Mouse (Mus musculus): ENCODE measurements at regions not wholly inside any gene's neighbourhood (a gene's known extent, or its start where the extent isn't known, plus 50 kb on each side); places are given as distances from the start of the nearest gene placed in this dataset.

DNA sequence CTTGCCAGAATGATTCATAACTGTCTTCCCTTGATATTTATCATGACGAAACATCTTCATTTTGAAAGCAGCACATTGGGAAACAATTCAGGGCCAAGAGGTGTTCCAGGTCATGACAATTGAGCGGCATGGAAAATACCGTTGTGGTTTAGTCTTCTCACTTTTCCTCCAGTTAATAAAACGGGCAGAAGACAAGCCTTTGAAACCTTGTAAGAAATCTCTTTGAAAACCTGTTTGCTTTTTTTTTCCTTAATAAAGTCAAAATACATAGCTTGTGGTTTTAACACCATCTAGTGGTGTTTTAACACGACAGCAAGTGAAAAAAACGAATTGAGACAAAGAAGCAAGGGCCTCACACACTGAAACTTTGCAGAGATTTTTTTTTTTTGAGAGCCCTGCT, 1389.0 kb upstream of the Acvr2a start:
- peak; percentile 3 to 14 for DNase-seq (ENCODE audit: low spot score in 2 of 2)

DNA sequence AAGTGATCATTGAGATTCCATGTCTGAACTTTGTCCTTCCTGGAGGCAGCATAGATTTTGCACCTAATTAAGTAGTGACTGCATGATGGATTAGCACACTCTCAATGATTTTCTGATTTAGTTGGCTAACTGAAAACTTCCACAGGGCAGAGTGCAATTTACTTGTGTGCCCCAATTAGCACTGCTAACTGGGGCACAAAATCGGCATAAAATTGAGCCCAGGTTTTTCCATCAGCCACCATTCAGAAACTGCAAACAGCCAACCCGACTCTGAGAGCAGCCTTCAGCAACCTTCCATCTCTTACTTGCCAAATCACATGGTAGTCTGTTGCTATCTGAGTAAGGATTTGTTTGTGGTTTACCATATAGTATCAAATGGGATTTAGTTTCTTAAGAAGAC, 1384.1 kb upstream of the Acvr2a start:
- DNase-seq (ENCODE audit: low spot score in 2 of 2), result no peak

DNA sequence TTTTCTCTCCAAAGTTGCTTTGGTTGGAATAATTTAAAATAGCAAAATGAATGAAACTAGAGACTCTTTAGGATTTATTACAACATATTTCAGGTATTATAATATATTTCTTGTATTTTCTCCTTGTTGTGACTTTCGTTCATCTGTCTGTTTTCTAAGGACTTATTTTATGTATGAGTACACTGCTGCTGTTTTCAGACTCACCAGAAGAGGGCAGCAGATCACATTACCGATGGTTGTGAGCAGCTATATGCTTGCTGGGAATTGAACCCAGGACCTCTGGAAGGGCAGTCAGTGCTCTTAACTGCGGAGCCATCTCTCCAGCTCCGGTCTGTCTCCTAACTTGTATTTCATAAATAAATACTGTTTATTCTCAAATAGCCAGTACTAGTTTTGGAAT, 1347.9 kb upstream of the Acvr2a start:
- DNase-seq (ENCODE audit: low spot score in 2 of 2), result no peak

DNA sequence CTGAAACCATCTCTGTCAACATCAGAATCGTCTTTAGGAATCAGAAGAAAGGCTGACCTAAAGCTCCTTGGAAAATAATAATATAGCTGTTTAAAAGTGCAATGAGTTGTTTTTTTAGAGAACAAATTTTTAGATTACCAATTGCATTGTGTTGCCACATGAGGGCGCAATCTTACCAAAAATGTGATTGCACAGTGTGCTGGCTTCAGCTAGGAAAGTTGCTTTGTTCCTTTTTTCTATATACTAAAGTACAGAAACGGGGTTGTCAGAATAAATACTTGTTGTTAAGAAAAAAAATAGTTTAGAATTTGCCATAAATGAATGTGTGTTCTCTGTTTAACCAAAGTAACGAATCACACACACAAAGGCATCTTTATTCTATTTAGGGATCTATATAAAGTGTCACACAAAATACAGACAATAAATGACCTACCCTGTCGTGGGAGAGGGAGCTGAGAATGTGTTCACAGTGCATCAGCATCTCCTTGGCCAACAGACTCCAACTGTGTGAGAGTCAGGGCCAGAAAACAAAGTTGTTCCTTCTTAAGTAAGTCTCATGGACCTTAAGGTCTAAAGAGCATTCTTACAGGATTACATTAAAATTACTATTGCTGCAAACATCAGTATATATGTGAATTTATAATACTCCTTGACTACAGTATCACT, 1321.9 kb upstream of the Acvr2a start:
- DNase-seq (ENCODE audit: low spot score in 2 of 2), result peak; percentile 63 to 66
